Mouse (Mus musculus) heart, postnatal 0 days (tissue): ENCODE measurements around the gene Creb3l4. TPM values are rescaled to one million over a fixed set of nuclear protein-coding genes. Genes with fewer than 3 reads are reported as not detected.
A peak's percentile ranks its signal among the peaks of the same experiment; 100 is the strongest.

Experiments used
- ATAC-seq: fragments of 200-750 bp; cut with Nextera tagmentation; 2 replicates; pipeline ENCODE4 v1.8.0; 2017; ENCODE audit warnings: low read depth, moderate number of reproducible peaks, moderate library complexity; ENCODE audit not compliant: insufficient read depth
- DNase-seq: peaks from one replicate; pipeline ENCODE4 v3.0.0-alpha.2; 2016; ENCODE audit warnings: low spot score
- H3K27ac ChIP-seq: fragments of 300-500 bp; sonication (generic); 2 replicates; pipeline ENCODE4 v1.5.1; 2014; ENCODE audit warnings: low read depth, mild to moderate bottlenecking
- H3K27me3 ChIP-seq: fragments of 300-500 bp; sonication (generic); 2 replicates; pipeline ENCODE4 v1.6.1; 2014; ENCODE audit warnings: low read length, mixed read lengths; ENCODE audit not compliant: control insufficient read depth, insufficient read depth
- H3K36me3 ChIP-seq: fragments of 300-500 bp; sonication (generic); replicated peaks from 2 replicates; pipeline ENCODE4 v1.6.1; 2014; ENCODE audit warnings: low read length, mixed read lengths; ENCODE audit not compliant: control insufficient read depth, insufficient read depth
- H3K4me1 ChIP-seq: fragments of 300-500 bp; sonication (generic); 2 replicates; pipeline ENCODE4 v1.6.1; 2014; ENCODE audit warnings: antibody characterized with exemption; ENCODE audit not compliant: control insufficient read depth, insufficient read depth
- H3K4me2 ChIP-seq: fragments of 300-500 bp; sonication (generic); 2 replicates; pipeline ENCODE4 v1.6.1; 2014; ENCODE audit warnings: low read depth, mild to moderate bottlenecking, low read length, moderate library complexity
- H3K4me3 ChIP-seq: fragments of 300-500 bp; sonication (generic); 2 replicates; pipeline ENCODE4 v1.5.1; 2014; ENCODE audit warnings: low read depth, low read length
- H3K9ac ChIP-seq: fragments of 300-500 bp; sonication (generic); replicated peaks from 2 replicates; pipeline ENCODE4 v1.6.1; 2014; ENCODE audit warnings: low read depth, low read length, mixed read lengths
- H3K9me3 ChIP-seq: fragments of 300-500 bp; sonication (generic); replicated peaks from 2 replicates; pipeline ENCODE4 v1.6.1; 2016; ENCODE audit warnings: low read length; ENCODE audit not compliant: control insufficient read depth
- CTCF ChIP-seq: IDR thresholded peaks from 2 replicates; pipeline ENCODE4 v1.5.1; 2016; ENCODE audit warnings: antibody characterized with exemption, control low read depth, low read depth
- EP300 ChIP-seq: IDR thresholded peaks from 2 replicates; pipeline ENCODE4 v1.6.1; 2016; ENCODE audit warnings: antibody characterized with exemption, low read depth
- WGBS: fragments of 180-500 bp; shearing (Covaris S2); extraction: QIAGEN DNeasy Blood & Tissue Kit; methylation state at CpG from one replicate; pipeline ENCODE4 v1.1.7; 2014; 5-methylcytosine and 5-hydroxymethylcytosine counted together
- polyA plus RNA-seq: library from polyadenylated mRNA; unstranded; fragments of >200 nt; fragmentation: Nextera tagmentation; extraction: Ambion mirVana; gene quantifications from 2 replicates; pipeline ENCODE4 v1.2.1, GENCODE M21; 2015
- total RNA-seq: library from RNA; depleted of rRNA; stranded (reverse); fragments of >200 nt; gene quantifications from 2 replicates; pipeline ENCODE4 v1.2.3, GENCODE M21; 2014; ENCODE audit warnings: low replicate concordance

The Creb3l4 gene
- total and polyA plus RNA-seq, 2 experiments from 2014 or later: 1.2 TPM; not detected in 1

GRCm38 (mm10) chr3:90215825-90216380 is 27.4 kb downstream of the Creb3l4 start:
- no peaks in the 10 kb centered on the region for H3K9me3 ChIP-seq
- H3K4me3 ChIP-seq: no peak overlapping the region
- no peak overlapping the region for H3K9ac ChIP-seq
- DNase-seq (no peak), ATAC-seq (no peak)
- peaks cover 16% of the 10 kb centered on the region for H3K36me3 ChIP-seq
- no peak overlapping the region for H3K4me2 ChIP-seq
- 29% methylated on average over 1 of the region's 1 CpGs for WGBS
- H3K27ac ChIP-seq: no peak overlapping the region
- peaks cover 18% of the 10 kb centered on the region for H3K4me1 ChIP-seq
- TF ChIP-seq CTCF (no peak), EP300 (no peak)
- no peaks in the 10 kb centered on the region for H3K27me3 ChIP-seq

- Histone ChIP-seq H3K4me2 (peak overlapping the region; percentile 93), H3K36me3 (peaks cover 31% of the 10 kb centered on the region), H3K9ac (peak overlapping the region; percentile 97; the same call in 1 of the 2 replicates), H3K4me1 (peaks cover 18% of the 10 kb centered on the region), H3K4me3 (peak overlapping the region; percentile 99), H3K27ac (peak overlapping the region; percentile 49; the same call in 1 of the 2 replicates), H3K9me3 (no peaks in the 10 kb centered on the region), H3K27me3 (no peaks in the 10 kb centered on the region)
- ATAC-seq (peak; percentile 42; the same call in 1 of the 2 replicates), DNase-seq (no peak)
- no peak for TF ChIP-seq EP300
- TF ChIP-seq CTCF: no peak
- 15% methylated on average over 12 of the region's 12 CpGs for WGBS
Observed at GRCm38 (mm10) chr3:90213956-90214684, 29.2 kb downstream of the Creb3l4 start.

GRCm38 (mm10) chr3:90213377-90213866 is 29.9 kb downstream of the Creb3l4 start, which contains the start of the genes Rps27 and Rab13:
Gene Rps27, minus strand, starts transcription at chr3:90213651.
Gene Rab13, plus strand, starts transcription at chr3:90213695.
- TF ChIP-seq CTCF (no peak), EP300 (peak; percentile 67; the same call in 1 of the 2 replicates)
- peaks cover 38% of the 10 kb centered on the region for H3K36me3 ChIP-seq
- H3K4me1 ChIP-seq: peaks cover 18% of the 10 kb centered on the region
- peak within 1 kb of the TSS; percentile 94 for H3K27ac ChIP-seq
- peak within 1 kb of the TSS; percentile 93 for H3K4me2 ChIP-seq
- no peaks in the 10 kb centered on the region for H3K9me3 ChIP-seq
- 1% methylated on average over 42 of the region's 42 CpGs for WGBS
- H3K9ac ChIP-seq: peak within 1 kb of the TSS; percentile 97
- DNase-seq: peak; percentile 97
- peak; percentile 95 for ATAC-seq
- H3K27me3 ChIP-seq: no peaks in the 10 kb centered on the region
- H3K4me3 ChIP-seq: peak within 1 kb of the TSS; percentile 99

- Histone ChIP-seq H3K36me3 (peaks cover 45% of the 10 kb centered on the region), H3K9me3 (no peaks in the 10 kb centered on the region), H3K27ac (peak overlapping the region; percentile 94; the same call in 1 of the 2 replicates), H3K9ac (peak overlapping the region; percentile 97), H3K4me2 (peak overlapping the region; percentile 93), H3K4me1 (peaks cover 18% of the 10 kb centered on the region), H3K4me3 (peak overlapping the region; percentile 99), H3K27me3 (no peaks in the 10 kb centered on the region)
- TF ChIP-seq CTCF: no peak
- no peak for TF ChIP-seq EP300
- DNase-seq (no peak), ATAC-seq (no peak)
- WGBS: 16% methylated on average over 5 of the region's 5 CpGs
Observed at GRCm38 (mm10) chr3:90212723-90213122, 30.6 kb downstream of the Creb3l4 start.

GRCm38 (mm10) chr3:90211475-90212398 is 31.6 kb downstream of the Creb3l4 start:
- H3K36me3 ChIP-seq: peaks cover 46% of the 10 kb centered on the region
- DNase-seq (no peak), ATAC-seq (no peak)
- TF ChIP-seq CTCF: no peak
- no peak for TF ChIP-seq EP300
- H3K4me1 ChIP-seq: peaks cover 18% of the 10 kb centered on the region
- WGBS: 64% methylated on average over 13 of the region's 13 CpGs
- H3K27ac ChIP-seq: peak overlapping the region; percentile 14; the same call in 1 of the 2 replicates
- no peaks in the 10 kb centered on the region for H3K9me3 ChIP-seq
- no peaks in the 10 kb centered on the region for H3K27me3 ChIP-seq
- H3K9ac ChIP-seq: peak overlapping the region; percentile 97; the same call in 1 of the 2 replicates
- peak overlapping the region; percentile 93 for H3K4me2 ChIP-seq
- peak overlapping the region; percentile 99 for H3K4me3 ChIP-seq
